Mouse (Mus musculus) limb, embryonic 14.5 days (tissue): Measurements from ENCODE around the gene 1700020N01Rik. TPM values are rescaled to one million over a fixed set of nuclear protein-coding genes. Genes with fewer than 3 reads are reported as not detected.

Experiments used
- ATAC-seq: fragments of 200-750 bp; cut with Nextera tagmentation; 2 replicates; pipeline ENCODE4 v1.8.0; 2017; ENCODE audit warnings: low read depth, moderate number of reproducible peaks, moderate TSS enrichment; ENCODE audit not compliant: low FRiP score
- DNase-seq: peaks from one replicate; pipeline ENCODE4 v3.0.0-alpha.2; 2015; ENCODE audit warnings: low spot score
- H3K27ac ChIP-seq: fragments of 300-500 bp; sonication (generic); replicated peaks from 2 replicates; pipeline ENCODE4 v1.5.1; 2014; ENCODE audit warnings: low read depth, mild to moderate bottlenecking, low read length, moderate library complexity, mixed read lengths
- H3K27me3 ChIP-seq: fragments of 300-500 bp; sonication (generic); 2 replicates; pipeline ENCODE4 v1.6.1; 2014; ENCODE audit warnings: low read length, mixed read lengths; ENCODE audit not compliant: control insufficient read depth, insufficient read depth
- H3K36me3 ChIP-seq: fragments of 300-500 bp; sonication (generic); 2 replicates; pipeline ENCODE4 v1.6.1; 2014; ENCODE audit warnings: mild to moderate bottlenecking, low read length, moderate library complexity, mixed read lengths; ENCODE audit not compliant: control insufficient read depth, insufficient read depth
- H3K4me1 ChIP-seq: fragments of 300-500 bp; sonication (generic); 2 replicates; pipeline ENCODE4 v1.6.1; 2014; ENCODE audit warnings: antibody characterized with exemption, low read length, mixed read lengths; ENCODE audit not compliant: control insufficient read depth, insufficient read depth
- H3K4me2 ChIP-seq: fragments of 300-500 bp; sonication (generic); replicated peaks from 2 replicates; pipeline ENCODE4 v1.6.1; 2014; ENCODE audit warnings: low read depth, mild to moderate bottlenecking, low read length, moderate library complexity; ENCODE audit not compliant: severe bottlenecking
- H3K4me3 ChIP-seq: fragments of 300-500 bp; sonication (generic); replicated peaks from 2 replicates; pipeline ENCODE4 v1.5.1; 2014; ENCODE audit warnings: low read length
- H3K9ac ChIP-seq: fragments of 300-500 bp; sonication (generic); 2 replicates; pipeline ENCODE4 v1.6.1; 2014; ENCODE audit warnings: mild to moderate bottlenecking, low read depth, low read length, moderate library complexity; ENCODE audit not compliant: severe bottlenecking
- H3K9me3 ChIP-seq: fragments of 300-500 bp; sonication (generic); 2 replicates; pipeline ENCODE4 v1.6.1; 2016; ENCODE audit warnings: low read length; ENCODE audit not compliant: control insufficient read depth
- POLR2A ChIP-seq: fragments of 200-500 bp; IDR thresholded peaks from 2 replicates; pipeline ENCODE4 v1.8.0; 2012; ENCODE audit warnings: inconsistent platforms, mild to moderate bottlenecking, moderate library complexity, borderline replicate concordance; ENCODE audit not compliant: insufficient read depth, insufficient read length; ENCODE audit errors: extremely low read depth
- WGBS: fragments of 180-500 bp; shearing (Covaris S2); extraction: QIAGEN DNeasy Blood & Tissue Kit; methylation state at CpG from one replicate; pipeline ENCODE4 v1.1.7; 2014; 5-methylcytosine and 5-hydroxymethylcytosine counted together
- polyA plus RNA-seq, 2 experiments: library from polyadenylated mRNA; depleted of rRNA in 1 of 2; stranded (reverse) in 1 of 2; unstranded in 1 of 2; fragments of >200 nt; fragmentation: Nextera tagmentation in 1 of 2; extraction: Ambion mirVana in 1 of 2; gene quantifications; 2 replicates each; pipeline versions ENCODE4 v1.2.1 to v1.2.3; 2012 to 2014

1700020N01Rik gene
- polyA plus RNA-seq, 2 experiments: not detected

DNA sequence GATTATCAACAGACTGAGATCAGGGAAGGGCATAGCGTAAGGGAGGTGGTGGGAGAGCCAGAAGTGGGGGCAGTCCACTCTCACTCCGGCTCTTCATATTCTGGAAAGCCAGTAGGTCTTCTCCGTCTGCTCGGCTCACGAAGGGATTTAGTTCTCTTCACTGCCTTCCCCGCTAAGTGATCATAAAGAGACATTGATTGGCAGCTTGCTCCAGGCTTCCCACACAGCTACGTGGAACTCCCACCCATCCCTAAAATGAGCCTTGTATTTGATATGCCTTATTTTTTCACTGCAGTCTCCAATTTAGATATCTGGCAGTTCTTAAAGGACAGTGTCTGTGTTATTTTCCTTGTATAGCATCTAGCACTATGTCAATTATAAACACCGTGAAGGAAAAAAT lies 11.5 kb downstream of the 1700020N01Rik start:
- no peak for DNase-seq
- H3K27ac ChIP-seq: no peak overlapping the region
- WGBS: 72% methylated on average over 8 of the region's 8 CpGs

GRCm38 (mm10) chr10:21605011-21605571 lies 12.1 kb downstream of the 1700020N01Rik start:
- Histone ChIP-seq H3K27ac (0 out of 2 replicates have a peak overlapping the region, but pooled peaks have one; percentile 1), H3K4me2 (no peak overlapping the region), H3K27me3 (no peaks in the 10 kb centered on the region), H3K36me3 (no peaks in the 10 kb centered on the region), H3K9me3 (no peaks in the 10 kb centered on the region), H3K9ac (no peak overlapping the region), H3K4me1 (peaks cover 15% of the 10 kb centered on the region), H3K4me3 (no peak overlapping the region)
- WGBS: 30% methylated on average over 4 of the region's 4 CpGs
- TF ChIP-seq POLR2A: no peak
- DNase-seq (peak; percentile 53), ATAC-seq (no peak)

More for the DNA sequence above, 11.5 kb downstream of the 1700020N01Rik start:
- Histone ChIP-seq H3K9me3 (no peaks in the 10 kb centered on the region), H3K4me1 (peaks cover 15% of the 10 kb centered on the region), H3K9ac (no peak overlapping the region), H3K36me3 (no peaks in the 10 kb centered on the region), H3K4me3 (no peak overlapping the region), H3K4me2 (no peak overlapping the region), H3K27me3 (no peaks in the 10 kb centered on the region)
- no peak for TF ChIP-seq POLR2A
- ATAC-seq: no peak

DNA sequence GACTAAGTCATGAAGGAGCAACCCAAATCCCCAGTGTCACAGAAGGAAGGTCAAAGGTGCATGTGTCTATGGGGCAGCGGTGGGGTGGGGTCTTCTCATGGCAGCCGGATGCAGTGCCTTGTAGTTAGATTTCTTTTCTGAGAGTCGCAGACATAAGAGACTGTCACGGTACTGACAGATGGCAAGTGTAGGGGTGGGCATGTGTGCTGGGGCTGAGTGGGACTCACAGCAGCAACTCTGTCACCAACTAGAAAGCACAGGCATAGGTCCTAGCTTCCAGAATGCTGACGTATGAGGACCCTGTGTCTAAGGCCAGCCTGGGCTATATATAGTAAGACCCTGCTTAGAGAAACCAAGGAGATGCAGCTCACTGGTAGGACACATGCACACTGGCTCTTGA lies 12.7 kb downstream of the 1700020N01Rik start:
- no peak for TF ChIP-seq POLR2A
- ATAC-seq (no peak), DNase-seq (no peak)
- Histone ChIP-seq H3K9me3 (no peaks in the 10 kb centered on the region), H3K27ac (0 out of 2 replicates have a peak overlapping the region, but pooled peaks have one; percentile 1), H3K27me3 (no peaks in the 10 kb centered on the region), H3K4me3 (no peak overlapping the region), H3K36me3 (no peaks in the 10 kb centered on the region), H3K9ac (no peak overlapping the region), H3K4me2 (no peak overlapping the region), H3K4me1 (peaks cover 15% of the 10 kb centered on the region)
- 80% methylated on average over 5 of the region's 5 CpGs for WGBS

GRCm38 (mm10) chr10:21606931-21607330 lies 14.0 kb downstream of the 1700020N01Rik start:
- no peak for ATAC-seq
- DNase-seq: no peak
- H3K36me3 ChIP-seq: no peaks in the 10 kb centered on the region
- H3K27ac ChIP-seq: no peak overlapping the region
- WGBS: 78% methylated on average over 5 of the region's 5 CpGs
- peaks cover 15% of the 10 kb centered on the region for H3K4me1 ChIP-seq
- H3K4me3 ChIP-seq: no peak overlapping the region
- H3K4me2 ChIP-seq: no peak overlapping the region
- no peak for TF ChIP-seq POLR2A
- no peaks in the 10 kb centered on the region for H3K27me3 ChIP-seq
- H3K9ac ChIP-seq: no peak overlapping the region
- no peaks in the 10 kb centered on the region for H3K9me3 ChIP-seq

DNA sequence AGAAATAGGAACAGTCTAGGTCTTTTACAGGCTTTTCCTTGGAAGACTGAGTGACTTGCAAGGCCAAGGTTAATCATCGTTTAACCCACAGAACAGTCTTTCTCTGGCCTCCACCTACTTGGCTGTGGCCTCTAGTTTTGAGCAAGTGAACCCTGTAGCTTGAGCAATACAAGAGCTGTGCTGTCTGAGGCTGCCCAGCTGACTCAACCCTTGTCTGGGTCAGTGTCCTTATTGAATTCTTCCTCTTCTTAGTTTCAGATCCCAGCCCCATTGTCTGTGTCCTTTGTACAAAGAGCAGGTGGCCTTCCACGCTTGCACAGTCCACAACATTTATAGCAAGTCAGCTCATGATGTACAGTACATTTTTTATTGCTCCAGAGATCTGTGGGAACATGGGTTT lies 16.6 kb downstream of the 1700020N01Rik start:
- 54% methylated on average over 2 of the region's 2 CpGs for WGBS
- Histone ChIP-seq H3K9ac (no peak overlapping the region), H3K27ac (no peak overlapping the region), H3K27me3 (no peaks in the 10 kb centered on the region), H3K36me3 (no peaks in the 10 kb centered on the region), H3K4me2 (no peak overlapping the region), H3K9me3 (no peaks in the 10 kb centered on the region), H3K4me1 (peaks cover 12% of the 10 kb centered on the region), H3K4me3 (no peak overlapping the region)
- DNase-seq (no peak), ATAC-seq (no peak)
- no peak for TF ChIP-seq POLR2A
